Mouse (Mus musculus) spleen, adult 2 months (tissue): ENCODE data around the gene Tmco3. TPM values are rescaled to one million over a fixed set of nuclear protein-coding genes. Genes with fewer than 3 reads are reported as not detected.
A peak's percentile ranks its signal among the peaks of the same experiment; 100 is the strongest.

Experiments used
- DNase-seq, 2 experiments: peaks; one replicate each; pipeline versions ENCODE4 v3.0.0 to v3.0.0-alpha.2; 2012 to 2021; ENCODE audit warnings: low spot score in 2 of 2, low read depth in 1 of 2
- H3K27ac ChIP-seq: fragments of 200-500 bp; 2 replicates; pipeline ENCODE4 v1.5.1; 2012; ENCODE audit warnings: low read length, inconsistent platforms; ENCODE audit not compliant: insufficient read depth
- H3K27me3 ChIP-seq: fragments of 200-500 bp; 2 replicates; pipeline ENCODE4 v1.6.1; 2012; ENCODE audit warnings: mild to moderate bottlenecking, moderate library complexity, low read length, inconsistent platforms; ENCODE audit not compliant: control insufficient read depth, insufficient read depth
- H3K36me3 ChIP-seq: fragments of 200-500 bp; 2 replicates; pipeline ENCODE4 v1.6.1; 2012; ENCODE audit warnings: mild to moderate bottlenecking, low read length, inconsistent platforms; ENCODE audit not compliant: control insufficient read depth, insufficient read depth
- H3K4me1 ChIP-seq: fragments of 200-500 bp; 2 replicates; pipeline ENCODE4 v1.6.1; 2011; ENCODE audit warnings: inconsistent platforms; ENCODE audit not compliant: control insufficient read depth, insufficient read depth, insufficient read length
- H3K4me3 ChIP-seq: fragments of 200-500 bp; 2 replicates; pipeline ENCODE4 v1.5.1; 2011; ENCODE audit warnings: mild to moderate bottlenecking, inconsistent platforms; ENCODE audit not compliant: insufficient read depth, insufficient read length; ENCODE audit errors: extremely low read depth
- CTCF ChIP-seq: fragments of 200-500 bp; IDR thresholded peaks from 2 replicates; pipeline ENCODE4 v1.5.1; 2011; ENCODE audit warnings: mild to moderate bottlenecking, inconsistent platforms; ENCODE audit not compliant: insufficient read depth, insufficient read length, insufficient replicate concordance; ENCODE audit errors: extremely low read depth
- POLR2A ChIP-seq: fragments of 200-500 bp; IDR thresholded peaks from 2 replicates; pipeline ENCODE4 v1.6.1; 2011; ENCODE audit warnings: low read depth, low read length, inconsistent platforms
- WGBS: fragments of 180-500 bp; shearing (Covaris S2); methylation state at CpG from one replicate; pipeline ENCODE4 v1.1.7; 2018; 5-methylcytosine and 5-hydroxymethylcytosine counted together
- polyA plus RNA-seq: library from polyadenylated mRNA; depleted of rRNA; stranded (reverse); fragments of >200 nt; gene quantifications from 2 replicates; pipeline ENCODE4 v1.2.3, GENCODE M21; 2012

The Tmco3 gene
- polyA plus RNA-seq, 1 experiment: 10.5 TPM

- Histone ChIP-seq H3K27ac (no peak overlapping the region), H3K27me3 (no peaks in the 10 kb centered on the region), H3K4me3 (peak overlapping the region; percentile 93), H3K4me1 (peaks cover 5% of the 10 kb centered on the region; the same call in 1 of the 2 replicates), H3K36me3 (0 out of 2 replicates have a peak, but pooled peaks cover 4% of the 10 kb centered on the region)
- no peak for TF ChIP-seq POLR2A
- 13% methylated on average over 6 of the region's 6 CpGs for WGBS
- DNase-seq: no peak
Observed at GRCm38 (mm10) chr8:13288646-13289045, 656 bp downstream of the Tmco3 start.

GRCm38 (mm10) chr8:13292364-13292763 lies 4.4 kb downstream of the Tmco3 start:
- Histone ChIP-seq H3K4me1 (no peaks in the 10 kb centered on the region), H3K27ac (no peak overlapping the region), H3K27me3 (no peaks in the 10 kb centered on the region), H3K4me3 (no peak overlapping the region), H3K36me3 (peaks cover 18% of the 10 kb centered on the region)
- WGBS: 29% methylated on average over 9 of the region's 9 CpGs
- TF ChIP-seq CTCF: peak; percentile 63; the same call in 1 of the 2 replicates
- TF ChIP-seq POLR2A: no peak
- peak; percentile 45 to 75 for DNase-seq

GRCm38 (mm10) chr8:13293677-13294470 lies 5.9 kb downstream of the Tmco3 start:
- H3K4me1 ChIP-seq: no peaks in the 10 kb centered on the region
- peaks cover 20% of the 10 kb centered on the region for H3K36me3 ChIP-seq
- 88% methylated on average over 9 of the region's 9 CpGs for WGBS
- TF ChIP-seq CTCF: no peak
- TF ChIP-seq POLR2A: no peak
- DNase-seq: no peak
- H3K4me3 ChIP-seq: no peak overlapping the region
- H3K27me3 ChIP-seq: no peaks in the 10 kb centered on the region
- no peak overlapping the region for H3K27ac ChIP-seq

GRCm38 (mm10) chr8:13299571-13299970 lies 11.6 kb downstream of the Tmco3 start:
- 96% methylated on average over 8 of the region's 8 CpGs for WGBS
- no peak for DNase-seq
- peaks cover 18% of the 10 kb centered on the region for H3K36me3 ChIP-seq

GRCm38 (mm10) chr8:13301036-13301435 lies 13.0 kb downstream of the Tmco3 start:
- WGBS: 92% methylated on average over 7 of the region's 7 CpGs
- H3K36me3 ChIP-seq: peaks cover 8% of the 10 kb centered on the region

More at GRCm38 (mm10) chr8:13299571-13299970, 11.6 kb downstream of the Tmco3 start:
- no peak for TF ChIP-seq POLR2A
- no peak for TF ChIP-seq CTCF
- H3K27ac ChIP-seq: no peak overlapping the region
- no peaks in the 10 kb centered on the region for H3K27me3 ChIP-seq
- no peaks in the 10 kb centered on the region for H3K4me1 ChIP-seq
- H3K4me3 ChIP-seq: no peak overlapping the region

GRCm38 (mm10) chr8:13305459-13305858 lies 17.5 kb downstream of the Tmco3 start:
- 95% methylated on average over 6 of the region's 6 CpGs for WGBS
- H3K4me3 ChIP-seq: no peak overlapping the region
- no peak for TF ChIP-seq CTCF
- no peaks in the 10 kb centered on the region for H3K4me1 ChIP-seq
- H3K27me3 ChIP-seq: no peaks in the 10 kb centered on the region
- H3K27ac ChIP-seq: no peak overlapping the region
- H3K36me3 ChIP-seq: peaks cover 2% of the 10 kb centered on the region; the same call in 1 of the 2 replicates
- no peak for DNase-seq

More at GRCm38 (mm10) chr8:13301036-13301435, 13.0 kb downstream of the Tmco3 start:
- Histone ChIP-seq H3K27me3 (no peaks in the 10 kb centered on the region), H3K4me3 (no peak overlapping the region), H3K4me1 (no peaks in the 10 kb centered on the region), H3K27ac (no peak overlapping the region)
- DNase-seq: no peak
- TF ChIP-seq POLR2A (no peak), CTCF (no peak)

- H3K36me3 ChIP-seq: no peaks in the 10 kb centered on the region
- H3K27ac ChIP-seq: no peak overlapping the region
- H3K27me3 ChIP-seq: no peaks in the 10 kb centered on the region
- DNase-seq: no peak
- no peak overlapping the region for H3K4me3 ChIP-seq
- TF ChIP-seq POLR2A (no peak), CTCF (no peak)
- H3K4me1 ChIP-seq: no peaks in the 10 kb centered on the region
- WGBS: 97% methylated on average over 4 of the region's 4 CpGs
Observed at GRCm38 (mm10) chr8:13305884-13306283, 17.9 kb downstream of the Tmco3 start.
